Mouse (Mus musculus) heart, embryonic 13.5 days (tissue): ENCODE results near the gene Gm9573. TPM values are rescaled to one million over a fixed set of nuclear protein-coding genes. Genes with fewer than 3 reads are reported as not detected.
A peak's percentile ranks its signal among the peaks of the same experiment; 100 is the strongest.

Experiments used
- ATAC-seq: fragments of 200-750 bp; cut with Nextera tagmentation; 2 replicates; pipeline ENCODE4 v1.8.0; 2017; ENCODE audit warnings: moderate TSS enrichment; ENCODE audit not compliant: insufficient number of reproducible peaks, low FRiP score, low TSS enrichment; ENCODE audit errors: extremely low read depth
- H3K27ac ChIP-seq: fragments of 300-500 bp; sonication (generic); replicated peaks from 2 replicates; pipeline ENCODE4 v1.5.1; 2015; ENCODE audit warnings: moderate library complexity, mild to moderate bottlenecking, inconsistent platforms
- H3K27me3 ChIP-seq: fragments of 300-500 bp; sonication (generic); replicated peaks from 2 replicates; pipeline ENCODE4 v1.6.1; 2015; ENCODE audit warnings: mild to moderate bottlenecking, inconsistent platforms
- H3K36me3 ChIP-seq: fragments of 300-500 bp; sonication (generic); 2 replicates; pipeline ENCODE4 v1.6.1; 2015; ENCODE audit warnings: mild to moderate bottlenecking, inconsistent platforms
- H3K4me1 ChIP-seq: fragments of 300-500 bp; sonication (generic); 2 replicates; pipeline ENCODE4 v1.6.1; 2015; ENCODE audit warnings: inconsistent platforms
- H3K4me2 ChIP-seq: fragments of 300-500 bp; sonication (generic); 2 replicates; pipeline ENCODE4 v1.6.1; 2015; ENCODE audit warnings: inconsistent platforms, mild to moderate bottlenecking, moderate library complexity
- H3K4me3 ChIP-seq: fragments of 300-500 bp; sonication (generic); 2 replicates; pipeline ENCODE4 v1.5.1; 2015; ENCODE audit warnings: moderate library complexity, mild to moderate bottlenecking, inconsistent platforms
- H3K9ac ChIP-seq: fragments of 300-500 bp; sonication (generic); 2 replicates; pipeline ENCODE4 v1.6.1; 2015; ENCODE audit warnings: inconsistent platforms, mild to moderate bottlenecking, moderate library complexity
- H3K9me3 ChIP-seq: fragments of 300-500 bp; sonication (generic); 2 replicates; pipeline ENCODE4 v1.6.1; 2016; ENCODE audit warnings: inconsistent platforms
- WGBS: fragments of 180-500 bp; shearing (Covaris S2); methylation state at CpG from one replicate; pipeline ENCODE4 v1.1.7; 2015; ENCODE audit warnings: mixed read lengths; 5-methylcytosine and 5-hydroxymethylcytosine counted together
- polyA plus RNA-seq: library from polyadenylated mRNA; unstranded; fragments of >200 nt; fragmentation: Nextera tagmentation; extraction: Ambion mirVana; gene quantifications from 2 replicates; pipeline ENCODE4 v1.2.1, GENCODE M21; 2015

Gene Gm9573
- polyA plus RNA-seq, 1 experiment from 2014 or later = not detected

GRCm38 (mm10) chr17:35639352-35639751 is 12.9 kb upstream of the Gm9573 start:
- Histone ChIP-seq H3K9ac (peak overlapping the region; percentile 52), H3K9me3 (no peaks in the 10 kb centered on the region), H3K4me3 (peak overlapping the region; percentile 33), H3K36me3 (no peaks in the 10 kb centered on the region), H3K27me3 (peaks cover 41% of the 10 kb centered on the region), H3K27ac (peak overlapping the region; percentile 84), H3K4me1 (peaks cover 23% of the 10 kb centered on the region), H3K4me2 (peak overlapping the region; percentile 64)
- WGBS = 28% methylated on average over 6 of the region's 6 CpGs
- ATAC-seq = no peak

GRCm38 (mm10) chr17:35638475-35639190 is 12.2 kb upstream of the Gm9573 start:
- Histone ChIP-seq H3K4me3 (peak overlapping the region; percentile 33), H3K9ac (peak overlapping the region; percentile 52; the same call in 1 of the 2 replicates)
- 14% methylated on average over 14 of the region's 14 CpGs for WGBS

GRCm38 (mm10) chr17:35636363-35636762 is 9.9 kb upstream of the Gm9573 start:
- whole genome bisulfite sequencing = 34% methylated on average over 5 of the region's 5 CpGs
- Histone ChIP-seq H3K9ac (no peak overlapping the region), H3K27me3 (peaks cover 27% of the 10 kb centered on the region), H3K27ac (no peak overlapping the region), H3K36me3 (no peaks in the 10 kb centered on the region), H3K4me1 (peaks cover 25% of the 10 kb centered on the region), H3K4me2 (peak overlapping the region; percentile 67), H3K4me3 (no peak overlapping the region), H3K9me3 (no peaks in the 10 kb centered on the region)
- ATAC-seq = no peak

More at GRCm38 (mm10) chr17:35638475-35639190, 12.2 kb upstream of the Gm9573 start:
- Histone ChIP-seq H3K9me3 (no peaks in the 10 kb centered on the region), H3K4me1 (peaks cover 25% of the 10 kb centered on the region), H3K27ac (peak overlapping the region; percentile 84), H3K4me2 (peak overlapping the region; percentile 64), H3K36me3 (no peaks in the 10 kb centered on the region), H3K27me3 (peaks cover 34% of the 10 kb centered on the region)
- ATAC-seq = peak; percentile 79

GRCm38 (mm10) chr17:35635699-35636111 is 9.3 kb upstream of the Gm9573 start:
- Histone ChIP-seq H3K4me1 (peaks cover 25% of the 10 kb centered on the region), H3K27ac (no peak overlapping the region), H3K4me3 (peak overlapping the region; percentile 50), H3K4me2 (peak overlapping the region; percentile 67), H3K27me3 (peaks cover 27% of the 10 kb centered on the region), H3K9ac (peak overlapping the region; percentile 45; the same call in 1 of the 2 replicates), H3K36me3 (no peaks in the 10 kb centered on the region), H3K9me3 (no peaks in the 10 kb centered on the region)
- no peak for ATAC-seq
- 1% methylated on average over 15 of the region's 15 CpGs for WGBS

- Histone ChIP-seq H3K36me3 (no peaks in the 10 kb centered on the region), H3K27ac (no peak overlapping the region), H3K9ac (no peak overlapping the region), H3K27me3 (peaks cover 27% of the 10 kb centered on the region), H3K4me1 (peaks cover 25% of the 10 kb centered on the region), H3K4me3 (no peak overlapping the region), H3K9me3 (no peaks in the 10 kb centered on the region), H3K4me2 (no peak overlapping the region)
- WGBS = 68% methylated on average over 3 of the region's 3 CpGs
- no peak for ATAC-seq
Observed at GRCm38 (mm10) chr17:35635202-35635601, 8.8 kb upstream of the Gm9573 start.

GRCm38 (mm10) chr17:35633992-35634391 is 7.6 kb upstream of the Gm9573 start:
- H3K9me3 ChIP-seq = no peaks in the 10 kb centered on the region
- no peak for ATAC-seq
- H3K4me2 ChIP-seq = no peak overlapping the region
- 19% methylated on average over 1 of the region's 1 CpGs for WGBS
- no peak overlapping the region for H3K4me3 ChIP-seq
- H3K36me3 ChIP-seq = no peaks in the 10 kb centered on the region
- peaks cover 17% of the 10 kb centered on the region for H3K4me1 ChIP-seq
- H3K27me3 ChIP-seq = peaks cover 27% of the 10 kb centered on the region
- H3K9ac ChIP-seq = peak overlapping the region; percentile 33; the same call in 1 of the 2 replicates
- H3K27ac ChIP-seq = no peak overlapping the region

- no peak overlapping the region for H3K9ac ChIP-seq
- peaks cover 14% of the 10 kb centered on the region; the same call in 1 of the 2 replicates for H3K27me3 ChIP-seq
- no peaks in the 10 kb centered on the region for H3K4me1 ChIP-seq
- H3K9me3 ChIP-seq = no peaks in the 10 kb centered on the region
- WGBS = 61% methylated on average over 4 of the region's 4 CpGs
- no peak overlapping the region for H3K27ac ChIP-seq
- no peaks in the 10 kb centered on the region for H3K36me3 ChIP-seq
- no peak overlapping the region for H3K4me3 ChIP-seq
- ATAC-seq = no peak
- H3K4me2 ChIP-seq = no peak overlapping the region
Observed at GRCm38 (mm10) chr17:35617127-35617526, 9.3 kb downstream of the Gm9573 start.

- 0 out of 2 replicates have a peak, but pooled peaks cover 5% of the 10 kb centered on the region for H3K9me3 ChIP-seq
- no peak overlapping the region for H3K4me2 ChIP-seq
- WGBS = 46% methylated on average over 8 of the region's 8 CpGs
- H3K27me3 ChIP-seq = peaks cover 21% of the 10 kb centered on the region
- no peak overlapping the region for H3K9ac ChIP-seq
- no peaks in the 10 kb centered on the region for H3K4me1 ChIP-seq
- H3K27ac ChIP-seq = no peak overlapping the region
- no peak for ATAC-seq
- H3K4me3 ChIP-seq = no peak overlapping the region
- H3K36me3 ChIP-seq = no peaks in the 10 kb centered on the region
Observed at GRCm38 (mm10) chr17:35601736-35602354, 24.6 kb downstream of the Gm9573 start.

- WGBS = 53% methylated on average over 2 of the region's 2 CpGs
- ATAC-seq = no peak
- Histone ChIP-seq H3K9ac (no peak within 1 kb of the TSS), H3K9me3 (0 out of 2 replicates have a peak, but pooled peaks cover 6% of the 10 kb centered on the region), H3K27me3 (peaks cover 21% of the 10 kb centered on the region), H3K4me2 (no peak within 1 kb of the TSS), H3K27ac (no peak within 1 kb of the TSS), H3K4me3 (no peak within 1 kb of the TSS), H3K36me3 (no peaks in the 10 kb centered on the region), H3K4me1 (no peaks in the 10 kb centered on the region)
Observed at GRCm38 (mm10) chr17:35601249-35601648, 25.2 kb downstream of the Gm9573 start, which contains the start of gene Sfta2. Sfta2 (plus strand) TSS chr17:35601549.

- H3K9me3 ChIP-seq = 0 out of 2 replicates have a peak, but pooled peaks cover 6% of the 10 kb centered on the region
- no peaks in the 10 kb centered on the region for H3K4me1 ChIP-seq
- peaks cover 9% of the 10 kb centered on the region for H3K27me3 ChIP-seq
- no peak overlapping the region for H3K4me3 ChIP-seq
- H3K4me2 ChIP-seq = no peak overlapping the region
- no peaks in the 10 kb centered on the region for H3K36me3 ChIP-seq
- 83% methylated on average over 3 of the region's 3 CpGs for WGBS
- no peak for ATAC-seq
- H3K9ac ChIP-seq = no peak overlapping the region
- no peak overlapping the region for H3K27ac ChIP-seq
Observed at GRCm38 (mm10) chr17:35597399-35597798, 29.0 kb downstream of the Gm9573 start.

GRCm38 (mm10) chr17:35594456-35594855 is 32.0 kb downstream of the Gm9573 start:
- Histone ChIP-seq H3K36me3 (no peaks in the 10 kb centered on the region), H3K4me1 (no peaks in the 10 kb centered on the region), H3K4me2 (no peak overlapping the region), H3K4me3 (no peak overlapping the region), H3K27me3 (no peaks in the 10 kb centered on the region; the same call in 1 of the 2 replicates), H3K9me3 (0 out of 2 replicates have a peak, but pooled peaks cover 6% of the 10 kb centered on the region), H3K9ac (no peak overlapping the region), H3K27ac (no peak overlapping the region)
- WGBS = 71% methylated on average over 7 of the region's 7 CpGs
- ATAC-seq = no peak
